Mouse (Mus musculus): ENCODE data around the gene Fbxo44. TPM values are rescaled to one million over a fixed set of nuclear protein-coding genes. Genes with fewer than 3 reads are reported as not detected.
"Not testable (repeated sequence)": the region's sequence is repeated elsewhere in the genome, so short reads cannot be mapped to it uniquely, and the experiment has no call there.

The Fbxo44 gene
- 0.63 and 0.71 TPM in 2 replicates for polyA plus RNA-seq (2015; fragmentation: Nextera tagmentation; extraction: Ambion mirVana)

- Histone ChIP-seq H3K4me3 (ENCODE audit: low read depth, low read length) (peak within 1 kb of the TSS; percentile 65), H3K9ac (ENCODE audit: low read depth, low read length) (peak within 1 kb of the TSS; percentile 63), H3K9me3 (replicated peaks; ENCODE audit: control insufficient read depth, low read length) (no peaks in the 10 kb centered on the region), H3K4me1 (ENCODE audit: control insufficient read depth, low read depth, low read length) (peaks cover 19% of the 10 kb centered on the region), H3K27ac (ENCODE audit: low read length) (no peak within 1 kb of the TSS), H3K4me2 (ENCODE audit: low read depth, low read length) (peak within 1 kb of the TSS; percentile 96), H3K36me3 (ENCODE audit: control insufficient read depth, insufficient read depth) (no peaks in the 10 kb centered on the region), H3K27me3 (ENCODE audit: control insufficient read depth, insufficient read depth, low read depth, low read length) (peaks cover 77% of the 10 kb centered on the region)
- peak; percentile 20; the same call in 1 of the 2 replicates for ATAC-seq (ENCODE audit: low read depth)
- 1% methylated on average over 41 of the region's 43 CpGs for WGBS (ENCODE audit: insufficient replicate concordance)
Measured at GRCm38 (mm10) chr4:148160436-148161390, at the start of gene Fbxo44, which contains the start of gene Fbxo2. Fbxo44 (minus strand) TSS chr4:148160482. Fbxo2 (plus strand) TSS chr4:148160621.

- 57% methylated on average over 6 of the region's 6 CpGs for WGBS (ENCODE audit: insufficient replicate concordance)
- H3K4me1 ChIP-seq (ENCODE audit: control insufficient read depth, low read depth, low read length), result peaks cover 35% of the 10 kb centered on the region
- H3K36me3 ChIP-seq (ENCODE audit: control insufficient read depth, insufficient read depth), result no peaks in the 10 kb centered on the region
- peak overlapping the region; percentile 95 for H3K27ac ChIP-seq (ENCODE audit: low read length)
- no peak for ATAC-seq (ENCODE audit: low read depth)
- H3K9me3 ChIP-seq (replicated peaks; ENCODE audit: control insufficient read depth, low read length), result no peaks in the 10 kb centered on the region
- peak overlapping the region; percentile 46 for H3K4me3 ChIP-seq (ENCODE audit: low read depth, low read length)
- H3K4me2 ChIP-seq (ENCODE audit: low read depth, low read length), result peak overlapping the region; percentile 73
- no peaks in the 10 kb centered on the region for H3K27me3 ChIP-seq (ENCODE audit: control insufficient read depth, insufficient read depth, low read depth, low read length)
- peak overlapping the region; percentile 71 for H3K9ac ChIP-seq (ENCODE audit: low read depth, low read length)
Measured at GRCm38 (mm10) chr4:148204873-148205232, 44.6 kb upstream of the Fbxo44 start.

DNA sequence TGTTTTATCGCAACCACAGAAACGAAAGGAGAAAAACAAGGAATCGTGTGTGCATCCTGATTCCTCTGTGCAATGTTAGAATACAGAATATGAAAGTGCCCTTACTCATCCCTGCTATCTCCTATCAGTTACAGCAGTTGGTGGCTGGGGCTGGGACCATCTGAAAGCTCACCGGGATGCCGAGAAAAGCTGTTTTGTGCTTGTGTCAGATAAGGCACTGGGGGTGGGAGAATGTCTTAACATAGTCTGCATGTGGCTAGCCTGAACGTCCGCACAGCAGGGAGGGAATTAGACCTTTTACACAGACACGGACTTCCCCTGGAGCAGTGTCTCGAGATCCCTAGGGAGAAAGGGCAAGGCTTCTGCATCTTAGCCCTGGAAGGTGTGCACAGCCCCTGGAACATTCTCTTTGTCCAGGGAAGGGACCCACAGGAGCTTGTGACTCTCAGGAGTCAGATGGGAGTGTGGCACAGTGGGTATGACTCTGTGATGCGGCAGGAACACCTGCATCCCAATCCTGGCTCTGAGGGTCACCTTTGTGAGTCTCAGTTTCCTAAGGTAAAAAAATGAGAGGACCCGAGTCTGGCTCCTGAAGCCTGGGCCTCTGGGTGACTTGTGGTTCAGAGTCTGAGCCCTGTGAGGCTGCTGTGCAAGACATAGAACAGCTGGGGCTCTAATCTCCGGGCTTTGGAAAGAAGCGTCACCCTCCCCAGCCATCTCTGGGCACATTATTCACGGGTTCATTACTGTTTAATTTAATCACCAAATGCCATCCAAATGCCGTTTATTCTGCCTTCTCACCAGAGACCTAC lies 44.0 kb upstream of the Fbxo44 start:
- 25% methylated on average over 15 of the region's 15 CpGs for WGBS (ENCODE audit: insufficient replicate concordance)
- Histone ChIP-seq H3K9me3 (replicated peaks; ENCODE audit: control insufficient read depth, low read length) (no peaks in the 10 kb centered on the region), H3K9ac (ENCODE audit: low read depth, low read length) (peak overlapping the region; percentile 71), H3K4me2 (ENCODE audit: low read depth, low read length) (peak overlapping the region; percentile 73), H3K27ac (ENCODE audit: low read length) (peak overlapping the region; percentile 95), H3K27me3 (ENCODE audit: control insufficient read depth, insufficient read depth, low read depth, low read length) (no peaks in the 10 kb centered on the region; the same call in 1 of the 2 replicates), H3K4me3 (ENCODE audit: low read depth, low read length) (peak overlapping the region; percentile 46), H3K36me3 (ENCODE audit: control insufficient read depth, insufficient read depth) (no peaks in the 10 kb centered on the region), H3K4me1 (ENCODE audit: control insufficient read depth, low read depth, low read length) (peaks cover 35% of the 10 kb centered on the region)
- ATAC-seq (ENCODE audit: low read depth), result peak; percentile 97

- Histone ChIP-seq H3K36me3 (ENCODE audit: control insufficient read depth, insufficient read depth) (no peaks in the 10 kb centered on the region), H3K9me3 (replicated peaks; ENCODE audit: control insufficient read depth, low read length) (no peaks in the 10 kb centered on the region), H3K4me1 (ENCODE audit: control insufficient read depth, low read depth, low read length) (peaks cover 35% of the 10 kb centered on the region), H3K27me3 (ENCODE audit: control insufficient read depth, insufficient read depth, low read depth, low read length) (peaks cover 3% of the 10 kb centered on the region; the same call in 1 of the 2 replicates), H3K9ac (ENCODE audit: low read depth, low read length) (peak overlapping the region; percentile 38), H3K4me2 (ENCODE audit: low read depth, low read length) (peak overlapping the region; percentile 73), H3K27ac (ENCODE audit: low read length) (peak overlapping the region; percentile 95), H3K4me3 (ENCODE audit: low read depth, low read length) (peak overlapping the region; percentile 46)
- 37% methylated on average over 2 of the region's 2 CpGs for WGBS (ENCODE audit: insufficient replicate concordance)
- peak; percentile 54 for ATAC-seq (ENCODE audit: low read depth)
Measured at GRCm38 (mm10) chr4:148203557-148203956, 43.3 kb upstream of the Fbxo44 start.

DNA sequence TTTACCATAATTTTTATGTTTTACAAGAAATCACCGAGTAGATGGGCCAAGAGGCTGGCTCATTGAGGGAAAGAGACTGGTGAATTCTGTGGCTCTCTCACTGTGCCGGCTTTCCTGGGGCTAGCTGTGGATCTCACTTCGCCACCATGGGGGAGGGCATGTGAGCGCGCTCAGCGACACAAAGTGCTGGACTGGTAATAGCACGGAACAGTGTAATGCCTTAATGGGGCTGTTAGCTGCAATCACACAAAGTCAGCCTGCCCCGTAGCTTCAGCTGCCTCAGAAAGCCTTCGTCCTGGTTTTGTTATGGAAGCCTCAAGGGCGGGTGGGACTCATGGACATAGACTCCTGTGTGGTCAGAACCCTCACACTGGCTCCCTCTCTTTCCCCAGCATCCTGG lies 38.4 kb upstream of the Fbxo44 start:
- H3K27me3 ChIP-seq (ENCODE audit: control insufficient read depth, insufficient read depth, low read depth, low read length), result peaks cover 4% of the 10 kb centered on the region; the same call in 1 of the 2 replicates
- no peak overlapping the region for H3K27ac ChIP-seq (ENCODE audit: low read length)
- H3K4me3 ChIP-seq (ENCODE audit: low read depth, low read length), result no peak overlapping the region
- H3K36me3 ChIP-seq (ENCODE audit: control insufficient read depth, insufficient read depth), result no peaks in the 10 kb centered on the region
- ATAC-seq (ENCODE audit: low read depth), result no peak
- H3K9me3 ChIP-seq (replicated peaks; ENCODE audit: control insufficient read depth, low read length), result no peaks in the 10 kb centered on the region
- WGBS (ENCODE audit: insufficient replicate concordance), result 49% methylated on average over 10 of the region's 10 CpGs
- no peak overlapping the region for H3K9ac ChIP-seq (ENCODE audit: low read depth, low read length)
- H3K4me2 ChIP-seq (ENCODE audit: low read depth, low read length), result no peak overlapping the region
- H3K4me1 ChIP-seq (ENCODE audit: control insufficient read depth, low read depth, low read length), result peaks cover 30% of the 10 kb centered on the region

DNA sequence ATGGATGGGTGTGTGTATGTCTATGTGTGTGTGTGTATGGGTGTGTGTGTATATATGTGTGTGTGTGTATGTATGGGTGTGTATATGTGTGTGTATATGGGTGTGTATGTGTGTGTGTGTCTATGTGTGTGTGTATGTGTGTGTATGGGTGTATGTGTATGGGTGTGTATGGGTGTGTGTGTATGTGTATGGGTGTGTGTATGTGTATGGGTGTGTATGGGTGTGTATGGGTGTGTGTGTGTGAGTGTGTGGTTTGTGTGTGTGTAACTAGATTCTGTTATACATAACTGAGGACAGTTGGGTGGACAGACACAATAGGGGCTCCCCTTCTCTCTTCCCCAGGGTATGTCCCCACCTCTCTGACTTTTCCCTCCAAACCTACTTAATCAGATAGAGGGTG lies 34.1 kb upstream of the Fbxo44 start:
- H3K27ac ChIP-seq (ENCODE audit: low read length), result no peak overlapping the region
- H3K36me3 ChIP-seq (ENCODE audit: control insufficient read depth, insufficient read depth), result no peaks in the 10 kb centered on the region
- peaks cover 4% of the 10 kb centered on the region for H3K27me3 ChIP-seq (ENCODE audit: control insufficient read depth, insufficient read depth, low read depth, low read length)
- no peak overlapping the region for H3K4me2 ChIP-seq (ENCODE audit: low read depth, low read length)
- peaks cover 10% of the 10 kb centered on the region for H3K4me1 ChIP-seq (ENCODE audit: control insufficient read depth, low read depth, low read length)
- H3K9ac ChIP-seq (ENCODE audit: low read depth, low read length), result no peak overlapping the region
- no peaks in the 10 kb centered on the region for H3K9me3 ChIP-seq (replicated peaks; ENCODE audit: control insufficient read depth, low read length)
- peak; percentile 56 for ATAC-seq (ENCODE audit: low read depth)
- no peak overlapping the region for H3K4me3 ChIP-seq (ENCODE audit: low read depth, low read length)

DNA sequence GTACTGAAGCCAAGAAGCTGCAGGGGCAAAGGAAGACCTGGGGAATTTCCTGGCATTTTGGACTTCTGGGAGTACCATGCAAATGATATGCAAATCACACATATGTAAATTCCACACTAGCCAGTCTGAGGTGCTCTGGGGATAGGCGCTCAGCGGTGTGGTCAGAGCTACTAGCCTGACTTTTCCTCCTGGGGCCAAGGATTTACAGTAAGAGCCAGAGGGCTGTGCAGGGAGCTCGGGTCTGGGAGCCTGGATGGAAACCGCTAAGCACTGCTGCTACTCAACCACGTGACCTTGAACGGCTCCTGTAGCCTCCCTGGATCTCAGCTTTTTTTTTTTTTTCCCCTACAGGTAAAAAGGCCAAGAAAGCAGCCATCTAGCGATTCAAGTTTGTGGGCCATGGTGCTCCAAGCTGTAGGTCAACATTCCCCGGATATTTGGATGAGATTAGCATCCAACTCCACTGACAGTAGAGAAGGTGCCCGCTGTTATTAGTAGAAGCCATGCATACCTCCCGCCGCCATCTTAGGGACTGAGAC lies 32.5 kb upstream of the Fbxo44 start:
- H3K36me3 ChIP-seq (ENCODE audit: control insufficient read depth, insufficient read depth), result no peaks in the 10 kb centered on the region
- ATAC-seq (ENCODE audit: low read depth), result no peak
- H3K4me1 ChIP-seq (ENCODE audit: control insufficient read depth, low read depth, low read length), result peaks cover 12% of the 10 kb centered on the region
- no peak overlapping the region for H3K4me2 ChIP-seq (ENCODE audit: low read depth, low read length)
- no peak overlapping the region for H3K9ac ChIP-seq (ENCODE audit: low read depth, low read length)
- no peak overlapping the region for H3K27ac ChIP-seq (ENCODE audit: low read length)
- no peak overlapping the region for H3K4me3 ChIP-seq (ENCODE audit: low read depth, low read length)
- H3K9me3 ChIP-seq (replicated peaks; ENCODE audit: control insufficient read depth, low read length), result no peaks in the 10 kb centered on the region
- H3K27me3 ChIP-seq (ENCODE audit: control insufficient read depth, insufficient read depth, low read depth, low read length), result no peaks in the 10 kb centered on the region; the same call in 1 of the 2 replicates
- 35% methylated on average over 11 of the region's 11 CpGs for WGBS (ENCODE audit: insufficient replicate concordance)

DNA sequence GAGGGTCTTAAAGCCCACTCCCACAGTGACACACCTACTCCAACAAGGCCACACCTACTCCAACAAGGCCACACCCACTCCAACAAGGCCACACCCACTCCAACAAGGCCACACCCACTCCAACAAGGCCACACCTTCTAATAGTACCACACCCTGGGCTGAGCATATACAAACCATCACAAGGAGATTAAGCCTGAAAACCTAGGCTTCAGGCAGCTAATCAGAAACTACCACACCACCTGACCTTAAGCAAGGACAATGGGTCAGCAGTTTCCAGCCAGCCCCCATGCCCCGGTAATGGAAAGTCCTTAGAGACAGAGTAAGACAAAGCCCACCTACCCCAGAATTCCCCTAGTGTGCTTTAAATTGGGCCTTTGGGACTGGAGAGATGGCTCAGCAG lies 28.5 kb upstream of the Fbxo44 start:
- H3K27ac ChIP-seq (ENCODE audit: low read length); H3K9me3 ChIP-seq (replicated peaks; ENCODE audit: control insufficient read depth, low read length); H3K4me2 ChIP-seq (ENCODE audit: low read depth, low read length); H3K36me3 ChIP-seq (ENCODE audit: control insufficient read depth, insufficient read depth); H3K4me3 ChIP-seq (ENCODE audit: low read depth, low read length); H3K4me1 ChIP-seq (ENCODE audit: control insufficient read depth, low read depth, low read length); H3K27me3 ChIP-seq (ENCODE audit: control insufficient read depth, insufficient read depth, low read depth, low read length); H3K9ac ChIP-seq (ENCODE audit: low read depth, low read length): not testable (repeated sequence)
- 68% methylated on average over 1 of the region's 1 CpGs for WGBS (ENCODE audit: insufficient replicate concordance)
- ATAC-seq (ENCODE audit: low read depth), result peak; percentile 72
